Mouse (Mus musculus): ENCODE measurements around the gene Alpk1.

DNA sequence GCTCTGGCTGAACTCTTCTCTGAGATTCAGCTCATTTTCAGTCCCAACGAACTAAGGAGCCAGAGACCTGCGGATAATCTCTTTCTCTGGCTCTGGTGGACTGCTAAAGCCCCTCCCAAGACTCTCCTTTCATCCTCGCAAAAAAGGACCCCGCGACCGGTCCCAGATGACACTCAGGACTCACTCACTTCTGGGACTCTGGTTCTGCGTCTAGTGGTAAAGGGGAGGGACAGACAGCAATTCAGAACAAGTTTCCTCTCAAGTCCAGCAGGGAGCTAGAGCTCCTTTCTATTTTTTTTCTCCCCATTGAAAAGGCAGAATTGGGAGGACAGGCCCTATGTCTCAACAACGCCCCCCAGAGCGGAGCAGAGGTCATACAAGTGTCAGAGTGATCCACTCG is 148.7 kb downstream of the Alpk1 start:
- TF ChIP-seq POLR2A (IDR thresholded peaks at IDR 0.05; ENCODE audit: borderline replicate concordance, low read depth, low read length) (no peak), CTCF (IDR thresholded peaks at IDR 0.05; ENCODE audit: low read depth, low read length) (no peak; the same call in 1 of the 2 replicates)
